Mouse (Mus musculus): Measurements from ENCODE around the gene Hepacam2. TPM values are rescaled to one million over a fixed set of nuclear protein-coding genes. Genes with fewer than 3 reads are reported as not detected.
"Not testable (repeated sequence)": the region's sequence is repeated elsewhere in the genome, so short reads cannot be mapped to it uniquely, and the experiment has no call there.

Gene Hepacam2
- polyA plus RNA-seq, 1 experiment = not detected

- TF ChIP-seq POLR2A (IDR thresholded peaks at IDR 0.05; ENCODE audit: low read depth, low read length) (no peak), CTCF (IDR thresholded peaks at IDR 0.05; ENCODE audit: borderline replicate concordance, insufficient read depth, low read length) (no peak)
- Histone ChIP-seq H3K4me1 (ENCODE audit: control insufficient read depth, insufficient read depth, low read length) (no peaks in the 10 kb centered on the region), H3K4me3 (ENCODE audit: insufficient read depth, low read length) (no peak overlapping the region), H3K27ac (ENCODE audit: insufficient read depth, low read length) (no peak overlapping the region)
Observed at GRCm38 (mm10) chr6:3509782-3510181, 11.7 kb upstream of the Hepacam2 start.

- H3K4me1 ChIP-seq (ENCODE audit: control insufficient read depth, insufficient read depth, low read length); H3K4me3 ChIP-seq (ENCODE audit: insufficient read depth, low read length); H3K27ac ChIP-seq (ENCODE audit: insufficient read depth, low read length): not testable (repeated sequence)
Observed at GRCm38 (mm10) chr6:3508151-3508550, 10.1 kb upstream of the Hepacam2 start.

- no peak for TF ChIP-seq CTCF (IDR thresholded peaks at IDR 0.05; ENCODE audit: borderline replicate concordance, insufficient read depth, low read length)
- TF ChIP-seq POLR2A (IDR thresholded peaks at IDR 0.05; ENCODE audit: low read depth, low read length) = no peak
- Histone ChIP-seq H3K4me3 (ENCODE audit: insufficient read depth, low read length) (no peak overlapping the region), H3K4me1 (ENCODE audit: control insufficient read depth, insufficient read depth, low read length) (no peaks in the 10 kb centered on the region), H3K27ac (ENCODE audit: insufficient read depth, low read length) (no peak overlapping the region)
Observed at GRCm38 (mm10) chr6:3507078-3507477, 9.0 kb upstream of the Hepacam2 start.

DNA sequence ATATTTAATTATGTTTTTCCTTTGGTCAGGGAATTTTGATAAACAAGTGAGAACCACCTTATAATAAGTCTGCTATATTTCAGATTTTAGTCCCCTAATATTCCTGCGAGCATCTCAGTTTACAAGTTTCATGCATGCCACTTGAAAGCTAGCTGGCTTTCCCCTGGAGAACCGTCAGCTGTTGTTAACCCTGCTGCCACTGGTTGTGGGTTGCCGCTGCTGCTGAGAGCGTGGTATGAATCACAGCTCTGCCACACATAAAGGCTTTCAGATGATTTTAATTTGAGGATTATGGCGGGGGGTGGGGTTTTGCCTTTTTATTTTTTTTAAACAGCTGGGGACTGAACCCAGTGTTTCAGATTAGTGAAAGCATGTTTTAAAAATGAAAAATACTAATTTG is 7.2 kb upstream of the Hepacam2 start:
- no peak overlapping the region for H3K4me3 ChIP-seq (ENCODE audit: insufficient read depth, low read length)
- no peaks in the 10 kb centered on the region for H3K4me1 ChIP-seq (ENCODE audit: control insufficient read depth, insufficient read depth, low read length)
- H3K27ac ChIP-seq (ENCODE audit: insufficient read depth, low read length) = no peak overlapping the region
- TF ChIP-seq POLR2A (IDR thresholded peaks at IDR 0.05; ENCODE audit: low read depth, low read length) (no peak), CTCF (IDR thresholded peaks at IDR 0.05; ENCODE audit: borderline replicate concordance, insufficient read depth, low read length) (no peak)

- no peaks in the 10 kb centered on the region for H3K4me1 ChIP-seq (ENCODE audit: control insufficient read depth, insufficient read depth, low read length)
- TF ChIP-seq CTCF (IDR thresholded peaks at IDR 0.05; ENCODE audit: borderline replicate concordance, insufficient read depth, low read length) = no peak
- TF ChIP-seq POLR2A (IDR thresholded peaks at IDR 0.05; ENCODE audit: low read depth, low read length) = no peak
- no peak overlapping the region for H3K27ac ChIP-seq (ENCODE audit: insufficient read depth, low read length)
- no peak overlapping the region for H3K4me3 ChIP-seq (ENCODE audit: insufficient read depth, low read length)
Observed at GRCm38 (mm10) chr6:3500286-3500685, 2.2 kb upstream of the Hepacam2 start.

GRCm38 (mm10) chr6:3496210-3496609 is 1.9 kb downstream of the Hepacam2 start:
- Histone ChIP-seq H3K27ac (ENCODE audit: insufficient read depth, low read length) (no peak overlapping the region), H3K4me1 (ENCODE audit: control insufficient read depth, insufficient read depth, low read length) (no peaks in the 10 kb centered on the region), H3K4me3 (ENCODE audit: insufficient read depth, low read length) (no peak overlapping the region)
- TF ChIP-seq CTCF (IDR thresholded peaks at IDR 0.05; ENCODE audit: borderline replicate concordance, insufficient read depth, low read length) = no peak
- no peak for TF ChIP-seq POLR2A (IDR thresholded peaks at IDR 0.05; ENCODE audit: low read depth, low read length)

DNA sequence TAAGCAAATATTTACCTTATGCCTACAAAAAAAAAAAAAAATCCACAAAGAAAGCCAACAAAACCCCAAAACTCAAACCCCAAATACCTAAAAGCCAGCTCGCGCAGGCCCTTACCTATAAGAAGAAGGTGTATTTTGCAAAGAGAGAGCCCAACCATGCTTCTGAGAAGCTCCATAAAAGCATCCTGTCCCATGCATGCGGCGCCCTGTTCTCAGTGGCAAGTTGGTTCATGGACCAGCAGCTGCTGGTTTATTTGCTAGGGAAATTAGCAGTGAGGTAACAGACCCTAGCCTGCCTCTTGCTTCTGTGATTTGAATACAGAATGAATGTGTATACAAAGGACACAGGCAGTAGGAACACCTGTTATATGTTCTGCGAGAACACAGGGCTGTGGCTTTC is 3.8 kb downstream of the Hepacam2 start:
- no peak overlapping the region for H3K27ac ChIP-seq (ENCODE audit: insufficient read depth, low read length)
- TF ChIP-seq CTCF (IDR thresholded peaks at IDR 0.05; ENCODE audit: borderline replicate concordance, insufficient read depth, low read length) = no peak
- TF ChIP-seq POLR2A (IDR thresholded peaks at IDR 0.05; ENCODE audit: low read depth, low read length) = no peak
- H3K4me3 ChIP-seq (ENCODE audit: insufficient read depth, low read length) = no peak overlapping the region
- no peaks in the 10 kb centered on the region for H3K4me1 ChIP-seq (ENCODE audit: control insufficient read depth, insufficient read depth, low read length)

DNA sequence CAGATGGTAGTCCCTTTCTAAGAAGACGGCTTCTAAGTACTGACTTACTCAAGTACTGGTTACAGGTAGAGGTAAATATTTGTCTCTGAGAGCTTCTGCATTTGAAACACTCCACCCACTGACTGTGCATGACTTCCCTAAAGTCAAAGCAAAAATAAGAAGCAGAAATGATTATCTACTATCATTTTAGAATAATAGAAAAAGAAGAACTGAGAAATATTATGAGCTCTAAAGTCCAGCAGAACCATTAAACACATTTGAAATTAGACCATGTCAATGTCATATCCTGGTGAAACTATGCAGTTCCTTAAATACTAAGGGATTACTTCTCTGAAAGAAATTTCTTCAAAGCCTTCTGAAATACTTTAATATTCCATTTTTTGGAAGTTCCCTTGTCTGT is 10.7 kb downstream of the Hepacam2 start:
- H3K4me1 ChIP-seq (ENCODE audit: control insufficient read depth, insufficient read depth, low read length) = no peaks in the 10 kb centered on the region
- TF ChIP-seq POLR2A (IDR thresholded peaks at IDR 0.05; ENCODE audit: low read depth, low read length) = no peak
- no peak overlapping the region for H3K4me3 ChIP-seq (ENCODE audit: insufficient read depth, low read length)

DNA sequence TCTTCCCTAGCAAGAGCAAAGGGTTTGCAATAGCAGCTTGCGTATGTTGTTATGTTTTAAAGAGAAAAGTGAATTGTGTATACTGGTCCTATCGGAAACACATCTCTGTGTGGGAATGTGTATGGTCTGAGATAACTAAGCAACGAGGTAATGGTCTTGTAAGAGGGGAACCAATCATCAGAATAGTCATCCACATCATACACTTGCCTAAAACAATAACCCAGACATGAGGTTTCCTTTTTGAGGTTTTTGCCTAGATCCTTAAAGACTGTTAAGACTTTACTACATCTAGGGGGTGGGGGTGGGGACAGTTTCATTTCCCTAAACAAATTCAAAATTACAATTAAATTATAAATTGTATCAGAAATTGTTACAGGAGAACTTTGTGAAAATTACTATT is 13.0 kb downstream of the Hepacam2 start:
- no peak overlapping the region for H3K27ac ChIP-seq (ENCODE audit: insufficient read depth, low read length)
- H3K4me1 ChIP-seq (ENCODE audit: control insufficient read depth, insufficient read depth, low read length) = no peaks in the 10 kb centered on the region
- TF ChIP-seq POLR2A (IDR thresholded peaks at IDR 0.05; ENCODE audit: low read depth, low read length) = no peak
- no peak for TF ChIP-seq CTCF (IDR thresholded peaks at IDR 0.05; ENCODE audit: borderline replicate concordance, insufficient read depth, low read length)
- no peak overlapping the region for H3K4me3 ChIP-seq (ENCODE audit: insufficient read depth, low read length)

More for the DNA sequence above, 10.7 kb downstream of the Hepacam2 start:
- H3K27ac ChIP-seq (ENCODE audit: insufficient read depth, low read length) = no peak overlapping the region

- Histone ChIP-seq H3K4me1 (ENCODE audit: control insufficient read depth, insufficient read depth, low read length) (no peaks in the 10 kb centered on the region), H3K27ac (ENCODE audit: insufficient read depth, low read length) (no peak overlapping the region), H3K4me3 (ENCODE audit: insufficient read depth, low read length) (no peak overlapping the region)
- TF ChIP-seq CTCF (IDR thresholded peaks at IDR 0.05; ENCODE audit: borderline replicate concordance, insufficient read depth, low read length) (no peak), POLR2A (IDR thresholded peaks at IDR 0.05; ENCODE audit: low read depth, low read length) (no peak)
Observed at GRCm38 (mm10) chr6:3481705-3482104, 16.4 kb downstream of the Hepacam2 start.

DNA sequence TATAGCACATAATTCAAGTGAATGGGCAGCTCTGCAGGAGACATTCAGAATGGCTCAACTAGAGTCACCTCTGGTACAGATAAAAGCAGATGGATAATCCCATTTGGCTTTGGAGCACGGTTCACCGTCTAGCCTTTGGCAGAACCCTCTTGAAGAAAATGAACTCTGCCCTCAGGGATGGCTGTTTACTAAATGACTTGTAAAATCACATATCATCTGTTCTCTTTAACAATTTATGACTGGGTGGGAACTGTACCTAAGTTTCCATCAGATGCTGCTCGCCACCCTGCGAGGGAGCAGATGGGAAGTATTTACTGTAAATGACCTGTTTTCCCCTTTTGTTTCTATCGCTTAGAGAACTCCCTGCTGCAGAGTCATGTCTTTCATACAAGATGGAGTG is 18.2 kb downstream of the Hepacam2 start:
- H3K4me3 ChIP-seq (ENCODE audit: insufficient read depth, low read length) = no peak overlapping the region
- no peak for TF ChIP-seq POLR2A (IDR thresholded peaks at IDR 0.05; ENCODE audit: low read depth, low read length)
- TF ChIP-seq CTCF (IDR thresholded peaks at IDR 0.05; ENCODE audit: borderline replicate concordance, insufficient read depth, low read length) = no peak
- no peaks in the 10 kb centered on the region for H3K4me1 ChIP-seq (ENCODE audit: control insufficient read depth, insufficient read depth, low read length)
- H3K27ac ChIP-seq (ENCODE audit: insufficient read depth, low read length) = no peak overlapping the region

Data from embryonic fibroblast, embryonic 13.5 days (primary cell).